Mouse (Mus musculus): ENCODE data around the gene Dagla. TPM values are rescaled to one million over a fixed set of nuclear protein-coding genes. Genes with fewer than 3 reads are reported as not detected.

Dagla gene
- total and polyA plus RNA-seq, 3 experiments, result 0.11 TPM; not detected in 2

- no peak overlapping the region for H3K4me3 ChIP-seq (ENCODE audit: low read depth, low read length)
- ATAC-seq (ENCODE audit: extremely low read depth, insufficient number of reproducible peaks, low FRiP score, poor library complexity, severe bottlenecking) (no peak), DNase-seq (ENCODE audit: low spot score) (no peak)
- no peak for TF ChIP-seq GATA2 (IDR thresholded peaks at IDR 0.05; ENCODE audit: borderline replicate concordance, low read depth, low read length)
- H3K4me1 ChIP-seq (ENCODE audit: insufficient read depth, low read depth, low read length), result no peaks in the 10 kb centered on the region
- H3K27me3 ChIP-seq (ENCODE audit: insufficient read depth, low read length), result peaks cover 5% of the 10 kb centered on the region
- H3K36me3 ChIP-seq (replicated peaks), result no peaks in the 10 kb centered on the region
- no peaks in the 10 kb centered on the region for H3K9me3 ChIP-seq (replicated peaks)
These were observed 27.0 kb upstream of the Dagla start for GRCm38 (mm10) chr19:10331706-10332105.

GRCm38 (mm10) chr19:10329033-10329432 lies 24.4 kb upstream of the Dagla start:
- H3K4me1 ChIP-seq (ENCODE audit: insufficient read depth, low read depth, low read length), result no peaks in the 10 kb centered on the region
- ATAC-seq (ENCODE audit: extremely low read depth, insufficient number of reproducible peaks, low FRiP score, poor library complexity, severe bottlenecking), result no peak
- no peak overlapping the region for H3K4me3 ChIP-seq (ENCODE audit: low read depth, low read length)
- H3K9me3 ChIP-seq (replicated peaks), result no peaks in the 10 kb centered on the region
- TF ChIP-seq GATA2 (IDR thresholded peaks at IDR 0.05; ENCODE audit: borderline replicate concordance, low read depth, low read length) (no peak), GATA1 (IDR thresholded peaks at IDR 0.05; ENCODE audit: borderline replicate concordance, low read length) (no peak), TAL1 (conservative IDR thresholded peaks at IDR 0.05; ENCODE audit: low read depth, low read length) (no peak), POLR2AphosphoS5 (IDR thresholded peaks at IDR 0.05; ENCODE audit: insufficient replicate concordance, low read depth, low read length) (no peak), CTCF (IDR thresholded peaks at IDR 0.05; ENCODE audit: low read depth, low read length) (no peak)
- no peaks in the 10 kb centered on the region for H3K36me3 ChIP-seq (replicated peaks)
- no peak for DNase-seq (ENCODE audit: low spot score)
- H3K27me3 ChIP-seq (ENCODE audit: insufficient read depth, low read length), result no peaks in the 10 kb centered on the region; the same call in 1 of the 2 replicates

GRCm38 (mm10) chr19:10326609-10327008 lies 21.9 kb upstream of the Dagla start:
- DNase-seq (ENCODE audit: low spot score), result no peak
- H3K9me3 ChIP-seq (replicated peaks), result no peaks in the 10 kb centered on the region
- H3K4me1 ChIP-seq (ENCODE audit: insufficient read depth, low read depth, low read length), result no peaks in the 10 kb centered on the region
- TF ChIP-seq POLR2AphosphoS5 (IDR thresholded peaks at IDR 0.05; ENCODE audit: insufficient replicate concordance, low read depth, low read length) (no peak), GATA2 (IDR thresholded peaks at IDR 0.05; ENCODE audit: borderline replicate concordance, low read depth, low read length) (no peak), CTCF (IDR thresholded peaks at IDR 0.05; ENCODE audit: low read depth, low read length) (no peak), TAL1 (conservative IDR thresholded peaks at IDR 0.05; ENCODE audit: low read depth, low read length) (no peak), GATA1 (IDR thresholded peaks at IDR 0.05; ENCODE audit: borderline replicate concordance, low read length) (no peak)
- H3K36me3 ChIP-seq (replicated peaks), result no peaks in the 10 kb centered on the region
- no peak for ATAC-seq (ENCODE audit: extremely low read depth, insufficient number of reproducible peaks, low FRiP score, poor library complexity, severe bottlenecking)
- peaks cover 5% of the 10 kb centered on the region; the same call in 1 of the 2 replicates for H3K27me3 ChIP-seq (ENCODE audit: insufficient read depth, low read length)
- H3K4me3 ChIP-seq (ENCODE audit: low read depth, low read length), result no peak overlapping the region

- H3K9me3 ChIP-seq (replicated peaks), result no peaks in the 10 kb centered on the region
- no peaks in the 10 kb centered on the region for H3K4me1 ChIP-seq (ENCODE audit: insufficient read depth, low read depth, low read length)
- H3K27me3 ChIP-seq (ENCODE audit: insufficient read depth, low read length), result 0 out of 2 replicates have a peak, but pooled peaks cover 5% of the 10 kb centered on the region
- no peak for TF ChIP-seq TAL1 (conservative IDR thresholded peaks at IDR 0.05; ENCODE audit: low read depth, low read length)
- TF ChIP-seq CTCF (IDR thresholded peaks at IDR 0.05; ENCODE audit: low read depth, low read length), result no peak
- TF ChIP-seq POLR2AphosphoS5 (IDR thresholded peaks at IDR 0.05; ENCODE audit: insufficient replicate concordance, low read depth, low read length), result no peak
- TF ChIP-seq GATA1 (IDR thresholded peaks at IDR 0.05; ENCODE audit: borderline replicate concordance, low read length), result no peak
- no peak for TF ChIP-seq GATA2 (IDR thresholded peaks at IDR 0.05; ENCODE audit: borderline replicate concordance, low read depth, low read length)
- ATAC-seq (ENCODE audit: extremely low read depth, insufficient number of reproducible peaks, low FRiP score, poor library complexity, severe bottlenecking), result no peak
- H3K36me3 ChIP-seq (replicated peaks), result no peaks in the 10 kb centered on the region
- no peak overlapping the region for H3K4me3 ChIP-seq (ENCODE audit: low read depth, low read length)
- DNase-seq (ENCODE audit: low spot score), result no peak
These were observed 19.2 kb upstream of the Dagla start for GRCm38 (mm10) chr19:10323860-10324259.

GRCm38 (mm10) chr19:10323362-10323837 lies 18.7 kb upstream of the Dagla start:
- no peaks in the 10 kb centered on the region for H3K36me3 ChIP-seq (replicated peaks)
- H3K9me3 ChIP-seq (replicated peaks), result no peaks in the 10 kb centered on the region
- no peak overlapping the region for H3K4me3 ChIP-seq (ENCODE audit: low read depth, low read length)
- H3K4me1 ChIP-seq (ENCODE audit: insufficient read depth, low read depth, low read length), result no peaks in the 10 kb centered on the region
- no peak for ATAC-seq (ENCODE audit: extremely low read depth, insufficient number of reproducible peaks, low FRiP score, poor library complexity, severe bottlenecking)
- 0 out of 2 replicates have a peak, but pooled peaks cover 5% of the 10 kb centered on the region for H3K27me3 ChIP-seq (ENCODE audit: insufficient read depth, low read length)
- no peak for DNase-seq (ENCODE audit: low spot score)
- TF ChIP-seq TAL1 (conservative IDR thresholded peaks at IDR 0.05; ENCODE audit: low read depth, low read length) (no peak), GATA1 (IDR thresholded peaks at IDR 0.05; ENCODE audit: borderline replicate concordance, low read length) (no peak), GATA2 (IDR thresholded peaks at IDR 0.05; ENCODE audit: borderline replicate concordance, low read depth, low read length) (no peak)

- no peak for TF ChIP-seq TAL1 (conservative IDR thresholded peaks at IDR 0.05; ENCODE audit: low read depth, low read length)
- no peak for TF ChIP-seq POLR2AphosphoS5 (IDR thresholded peaks at IDR 0.05; ENCODE audit: insufficient replicate concordance, low read depth, low read length)
- TF ChIP-seq GATA2 (IDR thresholded peaks at IDR 0.05; ENCODE audit: borderline replicate concordance, low read depth, low read length), result no peak
- no peak for TF ChIP-seq GATA1 (IDR thresholded peaks at IDR 0.05; ENCODE audit: borderline replicate concordance, low read length)
- TF ChIP-seq CTCF (IDR thresholded peaks at IDR 0.05; ENCODE audit: low read depth, low read length), result no peak
- H3K36me3 ChIP-seq (replicated peaks), result no peaks in the 10 kb centered on the region
- no peak overlapping the region for H3K4me3 ChIP-seq (ENCODE audit: low read depth, low read length)
- no peaks in the 10 kb centered on the region for H3K9me3 ChIP-seq (replicated peaks)
- 0 out of 2 replicates have a peak, but pooled peaks cover 4% of the 10 kb centered on the region for H3K27me3 ChIP-seq (ENCODE audit: insufficient read depth, low read length)
- ATAC-seq (ENCODE audit: extremely low read depth, insufficient number of reproducible peaks, low FRiP score, poor library complexity, severe bottlenecking) (no peak), DNase-seq (ENCODE audit: low spot score) (no peak)
- no peaks in the 10 kb centered on the region for H3K4me1 ChIP-seq (ENCODE audit: insufficient read depth, low read depth, low read length)
These were observed 13.1 kb upstream of the Dagla start for GRCm38 (mm10) chr19:10317795-10318194.

GRCm38 (mm10) chr19:10317358-10317757 lies 12.7 kb upstream of the Dagla start:
- TF ChIP-seq CTCF (IDR thresholded peaks at IDR 0.05; ENCODE audit: low read depth, low read length), result no peak
- TF ChIP-seq GATA1 (IDR thresholded peaks at IDR 0.05; ENCODE audit: borderline replicate concordance, low read length), result no peak
- TF ChIP-seq GATA2 (IDR thresholded peaks at IDR 0.05; ENCODE audit: borderline replicate concordance, low read depth, low read length), result no peak
- TF ChIP-seq POLR2AphosphoS5 (IDR thresholded peaks at IDR 0.05; ENCODE audit: insufficient replicate concordance, low read depth, low read length), result no peak
- no peak for TF ChIP-seq TAL1 (conservative IDR thresholded peaks at IDR 0.05; ENCODE audit: low read depth, low read length)
- Histone ChIP-seq H3K4me3 (ENCODE audit: low read depth, low read length) (no peak overlapping the region), H3K27me3 (ENCODE audit: insufficient read depth, low read length) (no peaks in the 10 kb centered on the region), H3K4me1 (ENCODE audit: insufficient read depth, low read depth, low read length) (no peaks in the 10 kb centered on the region), H3K36me3 (replicated peaks) (no peaks in the 10 kb centered on the region), H3K9me3 (replicated peaks) (no peaks in the 10 kb centered on the region)
- no peak for ATAC-seq (ENCODE audit: extremely low read depth, insufficient number of reproducible peaks, low FRiP score, poor library complexity, severe bottlenecking)
- DNase-seq (ENCODE audit: low spot score), result no peak

Data from G1E (cell line).